Mouse (Mus musculus): ENCODE data around the gene Gm20388. TPM values are rescaled to one million over a fixed set of nuclear protein-coding genes. Genes with fewer than 3 reads are reported as not detected.

Gm20388 gene
- polyA plus RNA-seq, 1 experiment = 59.3 TPM

GRCm38 (mm10) chr8:121977819-121978590, 2067.4 kb downstream of the Gm20388 start:
- DNase-seq (ENCODE audit: low read depth) = peak; percentile 81
- TF ChIP-seq POLR2A (IDR thresholded peaks at IDR 0.05; ENCODE audit: borderline replicate concordance, extremely low read depth, insufficient read depth, insufficient read length, poor library complexity, severe bottlenecking) = no peak
- TF ChIP-seq CTCF (IDR thresholded peaks at IDR 0.05; ENCODE audit: borderline replicate concordance, extremely low read depth, insufficient read depth, insufficient read length) = peak; percentile 79; the same call in 1 of the 2 replicates

GRCm38 (mm10) chr8:121978670-121979069, 2068.0 kb downstream of the Gm20388 start:
- TF ChIP-seq POLR2A (IDR thresholded peaks at IDR 0.05; ENCODE audit: borderline replicate concordance, extremely low read depth, insufficient read depth, insufficient read length, poor library complexity, severe bottlenecking) (no peak), CTCF (IDR thresholded peaks at IDR 0.05; ENCODE audit: borderline replicate concordance, extremely low read depth, insufficient read depth, insufficient read length) (no peak)
- no peak for DNase-seq (ENCODE audit: low read depth)

- no peak for DNase-seq (ENCODE audit: low read depth)
- TF ChIP-seq CTCF (IDR thresholded peaks at IDR 0.05; ENCODE audit: borderline replicate concordance, extremely low read depth, insufficient read depth, insufficient read length) = no peak
- no peak for TF ChIP-seq POLR2A (IDR thresholded peaks at IDR 0.05; ENCODE audit: borderline replicate concordance, extremely low read depth, insufficient read depth, insufficient read length, poor library complexity, severe bottlenecking)
Observed at GRCm38 (mm10) chr8:121980792-121981519, 2070.3 kb downstream of the Gm20388 start.

GRCm38 (mm10) chr8:121981520-121981895, 2070.9 kb downstream of the Gm20388 start:
- no peak for DNase-seq (ENCODE audit: low read depth)
- TF ChIP-seq CTCF (IDR thresholded peaks at IDR 0.05; ENCODE audit: borderline replicate concordance, extremely low read depth, insufficient read depth, insufficient read length) (no peak), POLR2A (IDR thresholded peaks at IDR 0.05; ENCODE audit: borderline replicate concordance, extremely low read depth, insufficient read depth, insufficient read length, poor library complexity, severe bottlenecking) (no peak)

- no peak for TF ChIP-seq CTCF (IDR thresholded peaks at IDR 0.05; ENCODE audit: borderline replicate concordance, extremely low read depth, insufficient read depth, insufficient read length)
- no peak for TF ChIP-seq POLR2A (IDR thresholded peaks at IDR 0.05; ENCODE audit: borderline replicate concordance, extremely low read depth, insufficient read depth, insufficient read length, poor library complexity, severe bottlenecking)
- DNase-seq (ENCODE audit: low read depth) = no peak
Observed at GRCm38 (mm10) chr8:121985673-121986072, 2075.0 kb downstream of the Gm20388 start.

- no peak for TF ChIP-seq CTCF (IDR thresholded peaks at IDR 0.05; ENCODE audit: borderline replicate concordance, extremely low read depth, insufficient read depth, insufficient read length)
- TF ChIP-seq POLR2A (IDR thresholded peaks at IDR 0.05; ENCODE audit: borderline replicate concordance, extremely low read depth, insufficient read depth, insufficient read length, poor library complexity, severe bottlenecking) = no peak
- DNase-seq (ENCODE audit: low read depth) = no peak
Observed at GRCm38 (mm10) chr8:121987892-121988291, 2077.3 kb downstream of the Gm20388 start.

GRCm38 (mm10) chr8:121990506-121991255, 2080.0 kb downstream of the Gm20388 start:
- DNase-seq (ENCODE audit: low read depth) = no peak
- TF ChIP-seq CTCF (IDR thresholded peaks at IDR 0.05; ENCODE audit: borderline replicate concordance, extremely low read depth, insufficient read depth, insufficient read length) = no peak
- TF ChIP-seq POLR2A (IDR thresholded peaks at IDR 0.05; ENCODE audit: borderline replicate concordance, extremely low read depth, insufficient read depth, insufficient read length, poor library complexity, severe bottlenecking) = no peak

GRCm38 (mm10) chr8:121991611-121992010, 2081.0 kb downstream of the Gm20388 start:
- no peak for DNase-seq (ENCODE audit: low read depth)
- TF ChIP-seq CTCF (IDR thresholded peaks at IDR 0.05; ENCODE audit: borderline replicate concordance, extremely low read depth, insufficient read depth, insufficient read length) (no peak), POLR2A (IDR thresholded peaks at IDR 0.05; ENCODE audit: borderline replicate concordance, extremely low read depth, insufficient read depth, insufficient read length, poor library complexity, severe bottlenecking) (no peak)

GRCm38 (mm10) chr8:121992911-121993310, 2082.3 kb downstream of the Gm20388 start:
- TF ChIP-seq POLR2A (IDR thresholded peaks at IDR 0.05; ENCODE audit: borderline replicate concordance, extremely low read depth, insufficient read depth, insufficient read length, poor library complexity, severe bottlenecking) = no peak
- no peak for TF ChIP-seq CTCF (IDR thresholded peaks at IDR 0.05; ENCODE audit: borderline replicate concordance, extremely low read depth, insufficient read depth, insufficient read length)
- DNase-seq (ENCODE audit: low read depth) = no peak

- no peak for TF ChIP-seq POLR2A (IDR thresholded peaks at IDR 0.05; ENCODE audit: borderline replicate concordance, extremely low read depth, insufficient read depth, insufficient read length, poor library complexity, severe bottlenecking)
- TF ChIP-seq CTCF (IDR thresholded peaks at IDR 0.05; ENCODE audit: borderline replicate concordance, extremely low read depth, insufficient read depth, insufficient read length) = no peak
Observed at GRCm38 (mm10) chr8:121995112-121995511, 2084.5 kb downstream of the Gm20388 start.

GRCm38 (mm10) chr8:121995895-121996294, 2085.3 kb downstream of the Gm20388 start:
- TF ChIP-seq CTCF (IDR thresholded peaks at IDR 0.05; ENCODE audit: borderline replicate concordance, extremely low read depth, insufficient read depth, insufficient read length) = no peak
- no peak for TF ChIP-seq POLR2A (IDR thresholded peaks at IDR 0.05; ENCODE audit: borderline replicate concordance, extremely low read depth, insufficient read depth, insufficient read length, poor library complexity, severe bottlenecking)
- DNase-seq (ENCODE audit: low read depth) = no peak

More at GRCm38 (mm10) chr8:121995112-121995511, 2084.5 kb downstream of the Gm20388 start:
- no peak for DNase-seq (ENCODE audit: low read depth)

Data from brain, embryonic 14.5 days (tissue).